Mouse (Mus musculus): ENCODE results near the gene Obp1a.

Obp1a gene

GRCm38 (mm10) chrX:78091274-78091673 is at the start of gene Obp1a:
Gene Obp1a, minus strand, starts transcription at chrX:78091374.
- no peak for DNase-seq

DNA sequence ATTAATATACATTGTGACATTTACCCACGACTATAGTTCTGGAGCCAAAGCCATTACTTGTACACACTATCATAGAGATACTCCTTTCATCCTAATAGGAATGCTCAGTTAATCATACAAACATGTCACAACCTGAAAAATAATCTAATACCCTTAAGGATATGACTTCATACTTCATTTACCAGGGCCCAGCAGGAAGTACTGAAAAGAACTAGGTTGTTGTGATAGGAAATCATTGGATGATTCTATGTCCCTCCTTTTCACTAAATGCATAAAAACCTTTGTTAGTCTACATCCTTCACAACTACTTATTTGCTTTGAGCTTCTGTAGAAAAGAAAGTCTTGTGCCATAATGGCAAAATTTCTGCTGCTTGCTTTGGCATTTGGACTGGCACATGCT is 34.0 kb upstream of the Obp1a start, which contains the start of gene Gm5938:
Gene Gm5938 (plus strand): TSS at position 301 of the 400 bp plus-strand sequence.
- DNase-seq, result no peak
